Mouse (Mus musculus) embryonic facial prominence, embryonic 15.5 days (tissue): ENCODE measurements around the gene Pm20d2. TPM values are rescaled to one million over a fixed set of nuclear protein-coding genes. Genes with fewer than 3 reads are reported as not detected.

Experiments
- polyA plus RNA-seq: library from polyadenylated mRNA; unstranded; fragments of >200 nt; fragmentation: Nextera tagmentation; extraction: Ambion mirVana; gene quantifications from 2 replicates; pipeline ENCODE4 v1.2.1, GENCODE M21; 2015

Gene Pm20d2
- polyA plus RNA-seq, 1 experiment from 2014 or later, result 2.5 TPM

Other genes with a start within 250 kb of the Pm20d2 start
- gene Ankrd6, start 238.9 kb downstream of the Pm20d2 start, polyA plus RNA-seq, result 11.2 and 12.0 TPM in 2 replicates
- gene Rragd, start 206.7 kb downstream of the Pm20d2 start, polyA plus RNA-seq, result 18.6 and 20.0 TPM in 2 replicates
- 40.4 and 41.2 TPM in 2 replicates for gene Ube2j1, start 158.3 kb downstream of the Pm20d2 start, polyA plus RNA-seq
- 0.35 and 1.0 TPM in 2 replicates for gene Gabrr2, start 126.7 kb downstream of the Pm20d2 start, polyA plus RNA-seq
- gene Gabrr1, start 57.2 kb downstream of the Pm20d2 start, polyA plus RNA-seq, result not detected in 2 replicates
- 13.5 and 15.3 TPM in 2 replicates for gene Srsf12, start 19.3 kb upstream of the Pm20d2 start, polyA plus RNA-seq
- gene Pnrc1, start 100.4 kb upstream of the Pm20d2 start, polyA plus RNA-seq, result 104 and 116 TPM in 2 replicates
- gene Rngtt, start 120.6 kb upstream of the Pm20d2 start, polyA plus RNA-seq, result 20.1 and 21.6 TPM in 2 replicates